Mouse (Mus musculus): ENCODE data around the gene Bdh1. TPM values are rescaled to one million over a fixed set of nuclear protein-coding genes. Genes with fewer than 3 reads are reported as not detected.

Bdh1 gene
- polyA plus RNA-seq, 1 experiment from 2014 or later: 26.7 TPM

DNA sequence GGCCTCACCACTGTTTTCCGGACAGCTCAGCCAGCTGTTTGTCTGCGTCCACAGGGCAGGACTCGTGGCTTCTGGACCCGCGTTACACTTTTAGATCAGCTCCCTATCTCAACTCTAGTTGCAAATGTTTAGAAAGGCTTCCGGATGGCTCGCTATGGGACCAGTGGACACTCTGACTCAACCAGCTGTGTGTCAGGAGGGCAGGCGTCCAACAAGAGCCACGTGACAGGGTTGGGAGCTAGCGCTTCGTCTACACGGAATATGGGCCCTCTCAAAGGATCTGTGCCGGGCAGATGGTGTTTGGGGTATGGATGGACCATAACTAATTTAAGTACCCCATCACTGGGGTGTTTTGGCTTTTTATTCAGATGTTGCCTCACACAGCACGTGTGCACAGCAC is 9.8 kb upstream of the Bdh1 start:
- TF ChIP-seq CTCF (IDR thresholded peaks at IDR 0.05): no peak
- in situ Hi-C loops (cut with MboI; ENCODE audit: low pct_unique_long_range_greater_than_20kb): no loop called here
- ATAC-seq: no peak
- ChIA-PET CTCF (interaction anchor here (2.9 kb wide), 1 partner anchor 13 kb away, joined by 13 read pairs; no protein-coding TSS in a partner anchor), POLR2A (no interaction called here)
- H3K27me3 ChIP-seq: no peaks in the 10 kb centered on the region
- no peak for DNase-seq (ENCODE audit: low read depth, low spot score)

DNA sequence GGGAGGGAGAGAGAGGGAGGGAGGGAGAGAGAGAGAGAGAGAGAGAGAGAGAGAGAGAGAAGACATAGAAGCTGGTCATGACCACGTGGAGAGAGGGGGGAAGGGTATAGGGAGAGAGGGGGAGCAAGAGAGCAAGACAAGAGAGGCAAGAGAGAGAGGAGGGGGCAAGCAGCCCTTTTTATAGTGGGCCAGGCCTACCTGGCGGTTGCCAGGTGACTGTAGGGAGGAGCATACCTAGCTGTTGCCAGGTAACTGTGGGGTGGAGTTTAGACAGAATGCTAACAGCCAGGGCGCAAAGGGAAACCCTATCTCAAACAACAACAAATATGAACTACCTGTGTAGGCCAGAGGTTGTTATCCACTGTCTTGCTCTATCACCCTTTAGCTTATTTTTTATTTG is 8.3 kb upstream of the Bdh1 start:
- in situ Hi-C loops (cut with MboI; ENCODE audit: low pct_unique_long_range_greater_than_20kb): no loop called here
- DNase-seq (ENCODE audit: low read depth, low spot score) (no peak), ATAC-seq (no peak)
- ChIA-PET CTCF (interaction anchor here (0.7 kb wide), 1 partner anchor 11 kb away, joined by 3 read pairs; no protein-coding TSS in a partner anchor), POLR2A (no interaction called here)
- TF ChIP-seq CTCF (IDR thresholded peaks at IDR 0.05): no peak
- no peaks in the 10 kb centered on the region for H3K27me3 ChIP-seq

DNA sequence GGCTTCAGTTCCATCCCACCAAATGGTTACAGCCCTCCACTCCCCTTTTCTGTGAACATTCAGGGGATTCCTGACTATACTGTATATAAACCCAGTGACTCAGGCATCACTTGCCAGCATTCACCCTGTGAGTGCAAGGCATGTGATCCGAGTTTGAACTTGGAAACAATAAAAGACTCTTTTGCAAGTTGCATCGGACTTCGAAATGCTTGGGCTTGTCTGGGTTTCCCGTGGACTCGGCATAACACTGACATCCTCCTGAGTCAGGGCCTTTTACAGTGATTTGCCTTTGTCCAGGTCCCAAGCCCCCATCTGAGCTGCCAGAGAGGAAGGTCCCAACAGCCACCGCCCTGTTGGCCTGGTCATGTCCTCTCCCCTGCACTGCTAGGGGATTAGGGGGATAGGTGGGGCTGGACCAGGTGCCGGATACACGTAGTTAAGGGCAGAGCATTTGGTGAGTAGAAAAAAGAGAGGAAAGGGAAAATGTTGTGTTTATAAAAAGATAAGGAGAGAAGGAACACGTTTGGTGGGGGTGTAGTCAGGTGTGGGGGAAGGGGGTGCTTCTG is 6.1 kb upstream of the Bdh1 start:
- in situ Hi-C loops (cut with MboI; ENCODE audit: low pct_unique_long_range_greater_than_20kb): no loop called here
- ATAC-seq (no peak), DNase-seq (ENCODE audit: low read depth, low spot score) (no peak)
- CTCF ChIA-PET: no interaction called here
- H3K27me3 ChIP-seq: no peaks in the 10 kb centered on the region
- TF ChIP-seq CTCF (IDR thresholded peaks at IDR 0.05): no peak
- POLR2A ChIA-PET: no interaction called here

DNA sequence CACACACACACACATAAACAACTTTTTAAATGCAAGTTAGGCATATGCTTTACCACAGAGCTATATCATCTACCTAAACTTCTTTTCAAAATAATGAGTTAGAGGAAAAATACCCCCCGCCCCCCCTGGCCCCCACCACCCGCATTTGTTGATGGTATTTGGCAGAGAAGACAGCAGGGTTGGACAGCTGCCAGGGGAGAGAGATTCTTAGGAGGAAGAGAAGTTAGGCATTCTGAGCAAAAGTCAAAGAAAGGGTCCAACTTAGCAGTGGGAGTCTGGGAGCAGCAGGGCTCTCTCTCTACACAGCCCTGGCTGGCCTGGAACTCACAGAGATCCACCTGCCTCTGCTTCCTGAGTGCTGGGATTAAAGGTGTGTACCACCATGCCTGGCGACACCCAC is 3.4 kb upstream of the Bdh1 start:
- in situ Hi-C loops (cut with MboI; ENCODE audit: low pct_unique_long_range_greater_than_20kb): no loop called here
- no peak for TF ChIP-seq CTCF (IDR thresholded peaks at IDR 0.05)
- POLR2A ChIA-PET: no interaction called here
- CTCF ChIA-PET: no interaction called here
- ATAC-seq (no peak), DNase-seq (ENCODE audit: low read depth, low spot score) (no peak)
- H3K27me3 ChIP-seq: peaks cover 3% of the 10 kb centered on the region

DNA sequence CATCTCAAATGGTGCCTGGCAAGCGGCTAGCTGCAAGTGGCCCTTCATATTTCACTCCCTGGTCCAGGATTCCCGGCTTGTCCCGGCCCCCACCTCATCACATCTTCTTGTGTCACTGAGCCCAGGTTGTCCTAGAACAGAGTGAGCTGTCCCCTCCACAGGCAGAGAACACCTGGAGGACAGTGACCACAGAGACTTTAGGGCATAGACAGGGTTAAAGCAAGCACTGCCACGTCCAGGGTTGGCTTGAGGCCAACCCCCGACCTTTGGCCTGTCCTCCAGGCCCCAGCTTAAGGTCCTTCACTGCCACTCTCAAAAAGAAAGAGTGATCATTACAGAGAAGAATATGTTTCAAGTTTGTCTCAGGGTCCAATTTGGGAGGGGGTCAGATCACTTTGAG is 2.6 kb upstream of the Bdh1 start:
- ChIA-PET POLR2A (interaction anchor here (0.5 kb wide), 1 partner anchor 33 kb away, joined by 3 read pairs; no protein-coding TSS in a partner anchor), CTCF (no interaction called here)
- TF ChIP-seq CTCF (IDR thresholded peaks at IDR 0.05): no peak
- peaks cover 3% of the 10 kb centered on the region for H3K27me3 ChIP-seq
- ATAC-seq: no peak
- no peak for DNase-seq (ENCODE audit: low read depth, low spot score)
- in situ Hi-C loops (cut with MboI; ENCODE audit: low pct_unique_long_range_greater_than_20kb): no loop called here

DNA sequence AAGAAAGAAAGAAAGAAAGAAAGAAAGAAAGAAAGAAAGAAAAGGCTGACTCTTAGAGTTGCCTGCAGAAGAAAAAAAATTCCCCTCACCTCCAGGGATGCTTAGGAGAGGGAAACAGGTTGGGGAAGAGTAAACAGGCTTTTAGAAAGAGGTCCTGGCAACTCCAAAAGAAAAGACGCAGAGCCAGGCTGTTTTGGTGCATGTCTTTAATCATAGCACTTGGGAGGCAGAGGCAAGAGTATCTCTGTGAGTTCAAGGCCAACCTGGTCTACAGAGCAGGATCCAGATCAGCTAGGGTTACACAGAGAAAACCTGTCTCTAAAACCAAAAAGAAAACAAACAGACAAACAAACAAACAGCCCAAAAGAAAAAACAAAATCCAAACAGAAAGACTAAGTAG is 642 bp downstream of the Bdh1 start:
- DNase-seq (ENCODE audit: low read depth, low spot score) (no peak), ATAC-seq (no peak)
- no peak for TF ChIP-seq CTCF (IDR thresholded peaks at IDR 0.05)
- in situ Hi-C loops (cut with MboI; ENCODE audit: low pct_unique_long_range_greater_than_20kb): no loop called here
- POLR2A ChIA-PET: interaction anchor here (0.7 kb wide), 1 partner anchor 283 kb away, joined by 5 read pairs; no protein-coding TSS in a partner anchor
- H3K27me3 ChIP-seq: peaks cover 3% of the 10 kb centered on the region
- CTCF ChIA-PET: no interaction called here

DNA sequence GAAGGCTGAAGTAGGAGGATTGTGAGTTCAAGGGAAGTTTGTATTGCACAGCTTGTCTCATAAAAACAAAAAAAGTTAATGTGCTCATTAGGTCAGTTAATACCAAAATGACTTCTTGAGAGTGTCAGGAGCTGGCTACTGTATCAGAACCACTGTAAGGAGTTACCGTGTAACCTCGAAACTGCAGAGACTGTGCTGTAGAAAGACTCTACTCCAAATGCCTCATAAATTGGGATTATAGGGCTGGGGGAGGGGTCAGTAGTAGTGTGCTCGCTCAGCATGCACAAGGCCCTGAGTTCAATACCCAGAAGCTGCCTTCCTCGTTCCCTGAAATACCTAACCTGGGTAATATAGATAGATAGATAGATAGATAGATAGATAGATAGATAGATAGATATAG is 1.3 kb downstream of the Bdh1 start:
- ChIA-PET POLR2A (no interaction called here), CTCF (interaction anchor here (1.9 kb wide), 1 partner anchor 18 kb away, joined by 6 read pairs; no protein-coding TSS in a partner anchor)
- no peak for TF ChIP-seq CTCF (IDR thresholded peaks at IDR 0.05)
- ATAC-seq: no peak
- DNase-seq (ENCODE audit: low read depth, low spot score): no peak
- H3K27me3 ChIP-seq: peaks cover 3% of the 10 kb centered on the region
- in situ Hi-C loops (cut with MboI; ENCODE audit: low pct_unique_long_range_greater_than_20kb): no loop called here

DNA sequence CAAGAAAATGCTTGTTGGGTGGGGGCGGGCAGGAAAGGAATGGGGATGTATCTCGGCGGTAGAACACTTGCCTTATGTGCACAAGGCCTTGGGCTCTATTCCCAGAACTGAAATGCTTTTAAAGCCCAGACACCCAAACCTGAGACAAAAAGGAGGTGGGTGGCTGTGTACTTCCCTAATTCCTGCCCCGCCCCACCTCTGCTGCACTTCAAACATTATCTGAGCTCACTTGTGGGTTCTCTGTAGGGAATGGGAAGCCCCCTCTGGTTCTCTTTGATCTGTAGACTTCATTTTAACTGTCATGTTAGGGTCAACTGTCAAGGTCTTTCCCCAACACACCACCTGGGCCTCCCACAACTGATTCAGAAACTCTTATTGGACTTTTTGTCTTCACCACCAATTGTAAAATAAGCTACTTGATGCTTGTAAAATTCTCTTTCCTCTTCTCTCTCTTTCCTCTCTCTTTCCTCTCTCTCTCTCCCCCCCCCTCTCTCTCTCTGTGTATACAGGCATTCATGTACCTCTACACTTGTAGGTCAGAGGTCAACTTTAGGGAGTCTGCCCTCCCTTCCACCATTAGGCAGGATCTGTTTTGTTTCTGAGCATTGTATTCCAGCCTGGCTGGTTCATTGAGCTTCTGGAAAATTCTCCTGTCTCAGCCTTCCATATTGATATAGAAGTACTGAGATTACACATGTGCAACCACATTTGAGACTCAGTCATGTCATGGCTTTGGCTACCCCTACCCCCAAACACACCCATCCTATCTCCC is 2.5 kb downstream of the Bdh1 start:
- ChIA-PET CTCF (interaction anchor here (0.6 to 2.0 kb wide), 15 partner anchors 10 to 812 kb away, joined by 3 to 13 read pairs (median 3); no protein-coding TSS in a partner anchor), POLR2A (interaction anchor here (0.6 kb wide), 1 partner anchor 13 kb away, joined by 4 read pairs; no protein-coding TSS in a partner anchor)
- in situ Hi-C loops (cut with MboI; ENCODE audit: low pct_unique_long_range_greater_than_20kb): no loop called here
- ATAC-seq: no peak
- DNase-seq (ENCODE audit: low read depth, low spot score): no peak
- TF ChIP-seq CTCF (IDR thresholded peaks at IDR 0.05): no peak
- peaks cover 6% of the 10 kb centered on the region for H3K27me3 ChIP-seq

DNA sequence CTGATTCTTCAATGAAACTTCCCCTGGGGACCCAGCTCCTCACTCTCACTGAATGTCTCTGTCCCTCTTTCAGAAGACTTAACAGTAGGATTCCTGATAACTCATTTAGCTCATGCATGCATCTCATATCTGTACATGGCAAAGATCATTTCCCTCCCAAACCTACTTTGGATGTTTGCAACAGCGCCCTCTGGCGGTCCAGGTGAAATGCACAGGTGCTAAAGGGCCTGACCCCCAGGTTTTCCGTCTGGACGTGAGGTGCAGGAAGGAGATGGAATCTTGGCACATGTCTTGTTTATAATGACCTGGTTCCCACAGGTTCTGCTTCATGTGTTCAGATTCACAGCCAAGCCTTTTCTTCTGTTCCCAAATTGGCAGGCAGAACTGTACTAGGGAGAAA is 3.4 kb downstream of the Bdh1 start:
- no peak for TF ChIP-seq CTCF (IDR thresholded peaks at IDR 0.05)
- CTCF ChIA-PET: interaction anchor here (0.6 to 2.0 kb wide), 14 partner anchors 11 to 379 kb away, joined by 3 to 13 read pairs (median 3); no protein-coding TSS in a partner anchor
- H3K27me3 ChIP-seq: peaks cover 6% of the 10 kb centered on the region
- DNase-seq (ENCODE audit: low read depth, low spot score): no peak
- POLR2A ChIA-PET: no interaction called here
- in situ Hi-C loops (cut with MboI; ENCODE audit: low pct_unique_long_range_greater_than_20kb): no loop called here
- no peak for ATAC-seq

DNA sequence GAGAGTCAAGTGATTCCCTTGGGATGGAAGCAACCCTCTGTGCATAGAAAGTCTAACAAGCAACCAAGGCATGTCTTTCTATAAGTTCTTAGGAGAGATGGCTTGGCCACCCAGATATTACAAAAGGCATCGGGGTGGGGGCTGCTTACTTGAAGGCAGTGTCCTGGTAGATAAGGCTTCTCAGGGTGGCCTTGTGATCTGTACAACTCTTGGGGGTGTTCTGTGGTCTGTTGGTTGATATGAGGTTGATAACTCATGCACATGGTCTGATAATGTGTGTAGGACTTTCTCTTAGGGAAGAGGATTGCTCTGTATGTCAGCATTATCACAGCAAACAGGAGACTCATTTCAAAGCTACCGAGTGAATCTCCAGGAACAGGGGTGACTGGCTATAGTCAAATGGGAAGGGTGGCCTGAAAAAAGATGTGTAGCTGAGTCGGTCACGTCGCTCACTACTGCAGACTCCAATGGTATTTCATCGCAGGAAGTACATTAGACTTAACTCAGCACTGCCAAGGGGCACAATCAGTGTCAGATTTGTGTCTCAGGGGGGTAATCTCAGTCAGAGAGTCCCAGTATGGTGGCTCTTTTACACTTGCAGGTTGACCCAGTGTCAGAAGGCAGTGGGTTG is 4.5 kb downstream of the Bdh1 start:
- TF ChIP-seq CTCF (IDR thresholded peaks at IDR 0.05): no peak
- in situ Hi-C loops (cut with MboI; ENCODE audit: low pct_unique_long_range_greater_than_20kb): no loop called here
- ATAC-seq (no peak), DNase-seq (ENCODE audit: low read depth, low spot score) (no peak)
- ChIA-PET POLR2A (no interaction called here), CTCF (interaction anchor here (1.5 to 1.9 kb wide), 2 partner anchors 18 to 31 kb away, joined by 4 to 10 read pairs; no protein-coding TSS in a partner anchor)
- H3K27me3 ChIP-seq: peaks cover 6% of the 10 kb centered on the region

DNA sequence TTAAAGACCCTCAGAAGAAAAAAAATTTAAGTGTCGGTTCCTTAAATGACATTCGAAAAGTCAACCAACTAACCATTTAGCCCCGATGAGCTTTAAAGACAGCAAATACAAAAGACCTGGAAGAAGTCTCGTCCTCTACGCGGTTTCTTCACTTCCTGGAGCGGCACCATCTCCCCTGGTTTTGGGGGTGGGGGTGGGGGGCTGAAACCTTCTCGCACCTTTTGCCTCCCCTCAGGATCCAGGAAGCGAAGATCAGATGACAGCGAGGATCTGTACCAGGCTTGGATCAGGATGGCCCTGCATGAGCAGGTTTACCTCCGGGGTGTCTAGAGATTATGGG is 6.2 kb downstream of the Bdh1 start:
- peaks cover 4% of the 10 kb centered on the region for H3K27me3 ChIP-seq
- in situ Hi-C loops (cut with MboI; ENCODE audit: low pct_unique_long_range_greater_than_20kb): no loop called here
- ChIA-PET CTCF (no interaction called here), POLR2A (interaction anchor here (0.7 kb wide), 1 partner anchor 241 kb away, joined by 3 read pairs; no protein-coding TSS in a partner anchor)
- no peak for ATAC-seq
- no peak for DNase-seq (ENCODE audit: low read depth, low spot score)
- TF ChIP-seq CTCF (IDR thresholded peaks at IDR 0.05): no peak

Measured in Patski (cell line).